Mouse (Mus musculus) liver, embryonic 15.5 days (tissue): Measurements from ENCODE around the gene Nav3. TPM values are rescaled to one million over a fixed set of nuclear protein-coding genes. Genes with fewer than 3 reads are reported as not detected.

Source experiments
- ATAC-seq: fragments of 200-750 bp; cut with Nextera tagmentation; 2 replicates; pipeline ENCODE4 v1.8.0; 2017; ENCODE audit warnings: moderate number of reproducible peaks, mild to moderate bottlenecking, moderate library complexity; ENCODE audit not compliant: insufficient read depth
- H3K27ac ChIP-seq: fragments of 300-500 bp; sonication (generic); replicated peaks from 2 replicates; pipeline ENCODE4 v1.5.1; 2015; ENCODE audit warnings: mild to moderate bottlenecking, inconsistent platforms
- H3K27me3 ChIP-seq: fragments of 300-500 bp; sonication (generic); 2 replicates; pipeline ENCODE4 v1.6.1; 2015; ENCODE audit warnings: mild to moderate bottlenecking, inconsistent platforms
- H3K36me3 ChIP-seq: fragments of 300-500 bp; sonication (generic); replicated peaks from 2 replicates; pipeline ENCODE4 v1.6.1; 2015; ENCODE audit warnings: moderate library complexity, mild to moderate bottlenecking, inconsistent platforms
- H3K4me1 ChIP-seq: fragments of 300-500 bp; sonication (generic); replicated peaks from 2 replicates; pipeline ENCODE4 v1.6.1; 2015; ENCODE audit warnings: inconsistent platforms
- H3K4me2 ChIP-seq: fragments of 300-500 bp; sonication (generic); 2 replicates; pipeline ENCODE4 v1.6.1; 2015; ENCODE audit warnings: moderate library complexity, mild to moderate bottlenecking, inconsistent platforms
- H3K4me3 ChIP-seq: fragments of 300-500 bp; sonication (generic); replicated peaks from 2 replicates; pipeline ENCODE4 v1.5.1; 2015; ENCODE audit warnings: mild to moderate bottlenecking, inconsistent platforms
- H3K9ac ChIP-seq: fragments of 300-500 bp; sonication (generic); 2 replicates; pipeline ENCODE4 v1.6.1; 2015; ENCODE audit warnings: moderate library complexity, mild to moderate bottlenecking, inconsistent platforms
- H3K9me3 ChIP-seq: fragments of 300-500 bp; sonication (generic); replicated peaks from 2 replicates; pipeline ENCODE4 v1.6.1; 2016; ENCODE audit warnings: inconsistent platforms
- WGBS: fragments of 180-500 bp; shearing (Covaris S2); methylation state at CpG from one replicate; pipeline ENCODE4 v1.1.7; 2015; ENCODE audit warnings: mixed read lengths; ENCODE audit not compliant: insufficient replicate concordance; 5-methylcytosine and 5-hydroxymethylcytosine counted together
- polyA plus RNA-seq: library from polyadenylated mRNA; unstranded; fragments of >200 nt; fragmentation: Nextera tagmentation; extraction: Ambion mirVana; gene quantifications from 2 replicates; pipeline ENCODE4 v1.2.1, GENCODE M21; 2015

Nav3 gene
- polyA plus RNA-seq, 1 experiment from 2014 or later: 0.12 TPM

DNA sequence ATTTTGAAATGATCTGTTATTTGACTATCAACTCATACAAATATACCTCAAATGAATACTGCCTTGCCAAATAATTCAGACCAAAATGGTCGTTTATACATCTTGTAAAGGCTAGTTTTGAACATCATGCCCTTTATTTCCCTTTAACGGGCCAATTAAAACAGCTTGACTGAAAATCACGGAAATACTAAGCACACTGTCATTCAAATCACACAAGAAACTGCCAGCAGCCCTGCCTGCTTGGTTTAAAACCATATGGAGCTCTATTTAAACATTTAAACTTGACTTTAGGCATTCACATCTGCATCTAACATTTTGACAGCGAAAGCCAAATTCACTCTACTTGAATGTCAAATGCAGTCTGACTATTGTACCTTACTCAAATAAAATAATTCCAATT, 481.8 kb downstream of the Nav3 start:
- H3K36me3 ChIP-seq: no peaks in the 10 kb centered on the region
- ATAC-seq: no peak
- 55% methylated on average over 4 of the region's 4 CpGs for WGBS
- no peak overlapping the region for H3K9ac ChIP-seq
- H3K27me3 ChIP-seq: no peaks in the 10 kb centered on the region
- H3K4me2 ChIP-seq: no peak overlapping the region
- no peak overlapping the region for H3K27ac ChIP-seq
- no peak overlapping the region for H3K4me3 ChIP-seq
- H3K9me3 ChIP-seq: no peaks in the 10 kb centered on the region
- H3K4me1 ChIP-seq: no peaks in the 10 kb centered on the region

DNA sequence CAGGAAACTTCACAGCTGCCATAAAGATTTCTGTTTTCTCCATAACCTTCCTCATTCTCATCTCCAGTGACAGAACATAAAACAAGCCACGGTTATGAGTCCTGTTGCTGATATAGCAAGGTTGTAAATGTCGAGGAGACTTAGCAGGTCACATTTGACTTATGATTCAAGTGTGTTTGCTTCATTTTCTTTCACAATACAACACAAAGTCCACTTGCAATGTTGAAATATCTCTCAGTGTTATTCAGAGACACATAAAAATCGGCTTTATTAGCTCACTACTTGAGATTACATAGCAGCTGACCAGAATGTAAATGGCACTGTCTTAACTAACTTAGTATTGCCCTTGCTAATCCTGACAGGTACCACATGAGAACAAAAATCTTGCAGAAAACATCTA, 482.5 kb downstream of the Nav3 start:
- WGBS: 33% methylated on average over 3 of the region's 3 CpGs
- H3K27me3 ChIP-seq: no peaks in the 10 kb centered on the region
- H3K36me3 ChIP-seq: no peaks in the 10 kb centered on the region
- H3K9ac ChIP-seq: no peak overlapping the region
- no peak overlapping the region for H3K4me3 ChIP-seq
- H3K4me2 ChIP-seq: no peak overlapping the region
- no peak overlapping the region for H3K27ac ChIP-seq
- no peaks in the 10 kb centered on the region for H3K4me1 ChIP-seq
- no peaks in the 10 kb centered on the region for H3K9me3 ChIP-seq
- ATAC-seq: no peak

DNA sequence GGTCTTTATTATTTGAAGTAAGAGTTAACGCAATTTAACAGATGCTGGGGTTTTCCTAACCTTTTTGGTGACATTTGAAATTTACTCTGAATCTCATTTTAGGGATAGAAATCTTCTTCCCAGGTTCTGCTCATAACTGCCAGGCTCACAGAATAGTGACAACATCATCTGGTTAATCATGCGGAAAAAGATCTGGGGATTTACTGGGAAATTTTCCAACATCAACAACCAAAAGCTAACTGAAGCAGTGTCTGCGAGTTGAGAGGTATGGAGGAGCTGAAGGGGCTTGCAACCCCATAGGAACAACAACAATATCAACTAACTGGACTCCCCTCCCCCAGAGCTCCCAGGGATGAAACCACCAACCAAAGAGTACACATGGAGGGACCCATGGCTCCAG, 505.7 kb downstream of the Nav3 start:
- no peaks in the 10 kb centered on the region for H3K27me3 ChIP-seq
- 54% methylated on average over 3 of the region's 3 CpGs for WGBS
- H3K4me1 ChIP-seq: no peaks in the 10 kb centered on the region
- no peak overlapping the region for H3K27ac ChIP-seq
- H3K4me3 ChIP-seq: no peak overlapping the region
- no peaks in the 10 kb centered on the region for H3K9me3 ChIP-seq
- no peaks in the 10 kb centered on the region for H3K36me3 ChIP-seq
- H3K9ac ChIP-seq: no peak overlapping the region
- no peak overlapping the region for H3K4me2 ChIP-seq
- no peak for ATAC-seq

- H3K9me3 ChIP-seq: no peaks in the 10 kb centered on the region
- no peak overlapping the region for H3K4me3 ChIP-seq
- 72% methylated on average over 5 of the region's 5 CpGs for WGBS
- no peak overlapping the region for H3K4me2 ChIP-seq
- no peak for ATAC-seq
- H3K27ac ChIP-seq: no peak overlapping the region
- no peaks in the 10 kb centered on the region for H3K36me3 ChIP-seq
- no peaks in the 10 kb centered on the region for H3K4me1 ChIP-seq
- H3K27me3 ChIP-seq: no peaks in the 10 kb centered on the region
- H3K9ac ChIP-seq: no peak overlapping the region
These were observed 526.7 kb downstream of the Nav3 start for GRCm38 (mm10) chr10:109929319-109929622.

DNA sequence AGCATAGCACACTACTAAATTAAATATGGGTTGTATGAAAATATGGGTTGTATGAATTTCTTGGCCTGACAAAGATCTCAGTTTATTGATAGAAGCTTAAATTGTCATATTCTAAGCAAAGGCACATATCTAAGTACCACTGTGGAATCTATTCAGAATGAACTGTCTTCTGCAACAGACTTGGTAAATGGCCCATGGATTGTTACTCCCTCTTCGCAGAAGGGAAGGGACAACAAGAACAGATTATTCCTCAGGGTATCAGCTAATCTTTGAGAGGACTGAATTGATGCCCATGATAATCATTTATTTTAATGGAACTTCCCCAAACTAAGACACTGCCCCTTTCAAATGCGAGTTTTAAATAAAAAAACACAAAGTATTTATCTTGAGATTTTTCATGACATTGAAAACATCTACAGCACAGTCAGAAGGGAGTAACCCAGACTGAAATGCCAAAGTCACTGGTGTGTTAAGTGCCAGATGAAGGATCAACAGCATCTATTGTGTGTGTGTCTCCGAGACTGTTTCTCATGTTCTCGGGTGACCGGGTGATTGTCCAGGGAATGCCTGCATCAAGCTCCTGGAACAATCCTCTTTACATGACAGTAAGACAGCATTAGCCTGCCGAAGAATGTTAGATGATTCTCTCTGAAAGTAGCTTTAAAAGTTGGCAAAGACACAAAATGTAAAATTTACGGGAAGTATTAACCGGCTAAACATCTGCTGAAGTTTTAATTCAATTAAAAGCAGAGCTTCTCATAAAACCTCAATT, 527.3 kb downstream of the Nav3 start:
- Histone ChIP-seq H3K9ac (no peak overlapping the region), H3K4me1 (no peaks in the 10 kb centered on the region), H3K36me3 (no peaks in the 10 kb centered on the region), H3K4me3 (no peak overlapping the region), H3K9me3 (no peaks in the 10 kb centered on the region), H3K27me3 (no peaks in the 10 kb centered on the region), H3K4me2 (no peak overlapping the region), H3K27ac (no peak overlapping the region)
- ATAC-seq: no peak
- WGBS: 70% methylated on average over 8 of the region's 8 CpGs

GRCm38 (mm10) chr10:109926149-109926548, 529.9 kb downstream of the Nav3 start:
- H3K9me3 ChIP-seq: no peaks in the 10 kb centered on the region
- H3K4me2 ChIP-seq: no peak overlapping the region
- no peaks in the 10 kb centered on the region for H3K36me3 ChIP-seq
- no peaks in the 10 kb centered on the region for H3K4me1 ChIP-seq
- H3K27me3 ChIP-seq: no peaks in the 10 kb centered on the region
- 25% methylated on average over 3 of the region's 3 CpGs for WGBS
- ATAC-seq: no peak
- no peak overlapping the region for H3K9ac ChIP-seq
- H3K27ac ChIP-seq: no peak overlapping the region
- no peak overlapping the region for H3K4me3 ChIP-seq

DNA sequence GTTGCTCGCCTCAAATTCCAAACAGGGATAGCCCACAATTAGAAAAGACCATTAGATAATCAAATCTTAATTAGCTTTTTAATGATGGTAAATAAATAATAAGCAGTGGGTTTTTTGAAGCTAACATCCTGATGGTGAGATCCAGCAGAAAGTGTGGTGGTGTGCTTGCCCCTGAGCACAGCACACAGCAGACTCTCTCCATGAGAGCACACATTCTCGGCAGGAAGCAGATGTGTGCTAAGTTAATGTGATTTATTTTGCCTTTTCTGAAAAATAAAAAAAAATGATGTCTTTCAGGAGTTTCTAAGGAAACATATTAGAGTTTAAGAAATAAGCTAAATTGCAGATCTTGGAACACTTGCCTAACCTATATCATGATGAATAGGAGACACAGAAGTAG, 531.9 kb downstream of the Nav3 start:
- H3K4me1 ChIP-seq: no peaks in the 10 kb centered on the region
- no peaks in the 10 kb centered on the region for H3K36me3 ChIP-seq
- ATAC-seq: no peak
- no peaks in the 10 kb centered on the region for H3K9me3 ChIP-seq
- no peak overlapping the region for H3K4me2 ChIP-seq
- H3K27ac ChIP-seq: no peak overlapping the region
- 50% methylated on average over 2 of the region's 2 CpGs for WGBS
- no peak overlapping the region for H3K9ac ChIP-seq
- no peak overlapping the region for H3K4me3 ChIP-seq
- H3K27me3 ChIP-seq: no peaks in the 10 kb centered on the region

- no peak overlapping the region for H3K27ac ChIP-seq
- H3K27me3 ChIP-seq: no peaks in the 10 kb centered on the region
- no peak overlapping the region for H3K4me2 ChIP-seq
- ATAC-seq: no peak
- H3K9me3 ChIP-seq: no peaks in the 10 kb centered on the region
- H3K9ac ChIP-seq: no peak overlapping the region
- no peaks in the 10 kb centered on the region for H3K4me1 ChIP-seq
- H3K36me3 ChIP-seq: no peaks in the 10 kb centered on the region
- H3K4me3 ChIP-seq: no peak overlapping the region
- WGBS: 56% methylated on average over 11 of the region's 11 CpGs
These were observed 534.6 kb downstream of the Nav3 start for GRCm38 (mm10) chr10:109921368-109921767.

DNA sequence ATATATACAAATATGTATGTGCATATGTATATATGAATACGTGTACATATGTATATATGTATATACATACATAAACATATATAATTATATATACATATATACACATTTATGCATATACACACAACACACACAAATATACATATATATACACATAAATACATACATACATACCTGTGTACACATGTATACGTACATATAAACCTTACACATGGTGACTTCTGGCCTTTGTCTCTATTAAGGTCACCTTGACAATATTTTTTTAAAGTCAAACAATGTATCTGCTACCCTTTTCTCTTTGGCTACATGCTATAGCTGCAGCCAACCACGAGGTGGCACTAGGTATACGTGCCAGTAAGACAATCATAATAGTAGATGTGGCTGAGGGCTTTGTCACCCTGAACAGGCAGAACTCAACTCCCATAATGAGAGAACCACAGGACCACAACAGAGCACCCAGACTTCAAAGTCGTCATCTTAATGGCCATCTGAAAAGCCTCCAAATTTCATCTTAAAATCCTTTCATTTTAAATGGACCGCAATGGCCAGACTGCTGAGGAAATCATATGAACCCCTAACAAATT, 535.3 kb downstream of the Nav3 start:
- Histone ChIP-seq H3K4me3 (no peak overlapping the region), H3K27ac (no peak overlapping the region), H3K4me1 (no peaks in the 10 kb centered on the region), H3K9ac (no peak overlapping the region), H3K36me3 (no peaks in the 10 kb centered on the region), H3K27me3 (no peaks in the 10 kb centered on the region), H3K4me2 (no peak overlapping the region), H3K9me3 (no peaks in the 10 kb centered on the region)
- WGBS: 12% methylated on average over 6 of the region's 6 CpGs
- ATAC-seq: no peak

DNA sequence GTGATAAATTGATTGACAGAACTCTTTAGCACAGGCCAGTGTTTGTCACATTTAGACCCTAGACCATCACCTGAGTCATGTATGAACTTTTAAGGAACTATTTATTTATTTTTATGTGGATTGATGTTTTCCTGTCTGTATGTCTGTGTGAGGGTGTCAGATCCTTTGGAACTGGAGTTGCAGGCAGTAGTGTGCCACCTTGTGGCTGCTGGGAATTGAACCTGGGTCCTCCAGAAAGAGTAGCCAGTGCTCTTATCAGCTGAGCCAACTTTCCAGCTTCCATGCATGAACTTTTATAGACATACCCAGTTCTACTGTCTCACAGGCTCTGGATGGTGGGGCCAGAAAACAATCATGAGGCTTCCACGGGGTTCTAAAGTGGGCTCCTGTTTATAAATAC, 536.5 kb downstream of the Nav3 start:
- no peaks in the 10 kb centered on the region for H3K9me3 ChIP-seq
- no peak for ATAC-seq
- H3K27me3 ChIP-seq: no peaks in the 10 kb centered on the region
- H3K36me3 ChIP-seq: no peaks in the 10 kb centered on the region
- H3K4me3 ChIP-seq: no peak overlapping the region
- no peaks in the 10 kb centered on the region for H3K4me1 ChIP-seq
- 38% methylated on average over 1 of the region's 1 CpGs for WGBS
- no peak overlapping the region for H3K27ac ChIP-seq
- no peak overlapping the region for H3K4me2 ChIP-seq
- H3K9ac ChIP-seq: no peak overlapping the region

DNA sequence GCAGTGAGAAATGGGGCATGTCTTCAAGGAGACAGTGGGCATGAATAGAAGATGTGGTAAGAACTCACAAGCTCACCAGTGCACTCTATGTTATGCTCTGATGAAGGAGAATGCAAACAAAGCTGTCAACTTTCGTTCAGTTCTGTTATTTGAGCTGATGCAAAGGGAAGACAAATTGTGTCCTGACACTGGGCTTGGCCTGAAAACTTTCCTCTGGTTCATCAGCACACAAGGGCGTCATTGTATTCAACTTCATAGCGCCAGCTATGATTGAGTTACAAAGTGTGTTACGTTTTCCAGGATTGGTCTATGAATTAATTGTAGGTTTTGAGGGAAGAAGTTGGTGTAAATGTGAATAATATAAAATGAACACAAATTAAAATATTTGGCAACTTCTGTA, 548.8 kb downstream of the Nav3 start:
- Histone ChIP-seq H3K9me3 (no peaks in the 10 kb centered on the region), H3K4me1 (no peaks in the 10 kb centered on the region), H3K4me2 (no peak overlapping the region), H3K4me3 (no peak overlapping the region), H3K36me3 (no peaks in the 10 kb centered on the region), H3K27me3 (no peaks in the 10 kb centered on the region), H3K27ac (no peak overlapping the region), H3K9ac (no peak overlapping the region)
- ATAC-seq: no peak
- WGBS: 56% methylated on average over 4 of the region's 4 CpGs

DNA sequence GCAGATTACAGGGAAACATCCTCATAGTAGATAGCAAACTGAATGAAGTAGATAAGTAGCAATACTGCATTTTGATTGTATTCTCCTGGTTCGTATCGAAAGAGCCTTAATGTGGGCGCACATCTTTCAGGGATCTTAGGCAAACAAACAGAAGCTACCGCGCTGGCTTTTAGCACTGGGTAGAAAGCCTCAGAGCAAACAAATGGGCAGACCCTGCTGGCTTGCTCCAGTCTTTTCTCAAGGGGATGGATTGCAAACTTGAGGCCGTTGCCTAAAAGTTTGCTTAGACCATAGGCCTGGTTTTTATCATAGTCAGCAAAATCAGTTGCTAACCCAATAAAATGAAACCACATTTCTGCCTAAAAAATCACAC, 549.6 kb downstream of the Nav3 start:
- no peak for ATAC-seq
- Histone ChIP-seq H3K4me3 (no peak overlapping the region), H3K36me3 (no peaks in the 10 kb centered on the region), H3K4me2 (no peak overlapping the region), H3K9ac (no peak overlapping the region), H3K27ac (no peak overlapping the region), H3K9me3 (no peaks in the 10 kb centered on the region), H3K4me1 (no peaks in the 10 kb centered on the region), H3K27me3 (no peaks in the 10 kb centered on the region)
- WGBS: 37% methylated on average over 6 of the region's 6 CpGs
